Mouse (Mus musculus): Measurements from ENCODE around the gene Fam208a. TPM values are rescaled to one million over a fixed set of nuclear protein-coding genes. Genes with fewer than 3 reads are reported as not detected.

The Fam208a gene
- polyA plus RNA-seq, 1 experiment from 2014 or later, result 14.6 TPM

DNA sequence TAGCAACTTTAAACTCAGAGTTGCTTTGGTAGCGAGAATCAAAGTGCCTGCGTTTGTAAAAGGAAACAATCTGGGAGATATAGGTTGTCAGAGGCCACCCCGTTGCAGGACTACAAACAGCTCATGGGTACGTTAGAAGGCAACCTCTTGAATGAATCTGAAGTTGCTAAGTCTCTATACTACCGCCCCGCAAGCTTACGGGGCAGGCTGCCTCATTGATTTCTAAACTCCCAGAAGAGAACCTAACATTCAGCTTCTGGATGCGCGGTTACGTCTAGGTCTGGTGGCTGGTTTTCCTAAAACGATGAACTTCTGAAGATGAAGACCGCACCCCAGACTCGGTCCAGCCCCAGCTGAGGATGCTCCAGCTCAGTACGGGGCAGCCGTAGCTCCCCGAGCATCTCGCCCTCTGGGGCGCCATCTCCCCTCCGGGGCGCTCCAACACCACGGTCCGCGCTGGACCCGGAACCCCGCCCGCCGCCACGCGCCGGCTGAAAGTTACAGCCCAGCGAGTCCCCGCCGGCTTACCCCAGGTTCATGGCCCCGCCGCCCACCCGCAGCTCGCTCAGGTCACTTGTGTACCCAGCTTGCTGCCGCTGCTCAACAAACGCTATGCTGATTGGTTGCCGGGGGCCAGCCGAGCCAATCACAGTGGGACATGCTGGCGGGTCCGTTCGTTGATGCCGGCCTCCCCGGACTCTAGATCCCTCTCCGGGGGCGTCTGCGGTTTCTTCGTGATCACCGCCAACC lies 79.4 kb downstream of the Fam208a start, which contains the start of gene Ccdc66:
Ccdc66 (minus strand) TSS at position 567 of the 750 bp plus-strand sequence.
- H3K4me3 ChIP-seq (ENCODE audit: low read depth, low read length), result peak within 1 kb of the TSS; percentile 75
- peaks cover 4% of the 10 kb centered on the region; the same call in 1 of the 2 replicates for H3K36me3 ChIP-seq (ENCODE audit: insufficient read depth)
- peak within 1 kb of the TSS; percentile 71 for H3K9ac ChIP-seq
- DNase-seq (peak; percentile 98), ATAC-seq (ENCODE audit: insufficient read depth) (peak; percentile 98)
- TF ChIP-seq CTCF (IDR thresholded peaks at IDR 0.05; ENCODE audit: low read depth), result no peak
- H3K4me1 ChIP-seq (ENCODE audit: insufficient read depth), result no peaks in the 10 kb centered on the region
- peak within 1 kb of the TSS; percentile 69 for H3K4me2 ChIP-seq
- H3K27ac ChIP-seq (ENCODE audit: low read depth), result peak within 1 kb of the TSS; percentile 66
- no peaks in the 10 kb centered on the region for H3K9me3 ChIP-seq (ENCODE audit: low read depth, low read length)
- no peaks in the 10 kb centered on the region for H3K27me3 ChIP-seq (ENCODE audit: insufficient read depth, low read length)
- under 1% methylated on average over 51 of the region's 51 CpGs for whole genome bisulfite sequencing

DNA sequence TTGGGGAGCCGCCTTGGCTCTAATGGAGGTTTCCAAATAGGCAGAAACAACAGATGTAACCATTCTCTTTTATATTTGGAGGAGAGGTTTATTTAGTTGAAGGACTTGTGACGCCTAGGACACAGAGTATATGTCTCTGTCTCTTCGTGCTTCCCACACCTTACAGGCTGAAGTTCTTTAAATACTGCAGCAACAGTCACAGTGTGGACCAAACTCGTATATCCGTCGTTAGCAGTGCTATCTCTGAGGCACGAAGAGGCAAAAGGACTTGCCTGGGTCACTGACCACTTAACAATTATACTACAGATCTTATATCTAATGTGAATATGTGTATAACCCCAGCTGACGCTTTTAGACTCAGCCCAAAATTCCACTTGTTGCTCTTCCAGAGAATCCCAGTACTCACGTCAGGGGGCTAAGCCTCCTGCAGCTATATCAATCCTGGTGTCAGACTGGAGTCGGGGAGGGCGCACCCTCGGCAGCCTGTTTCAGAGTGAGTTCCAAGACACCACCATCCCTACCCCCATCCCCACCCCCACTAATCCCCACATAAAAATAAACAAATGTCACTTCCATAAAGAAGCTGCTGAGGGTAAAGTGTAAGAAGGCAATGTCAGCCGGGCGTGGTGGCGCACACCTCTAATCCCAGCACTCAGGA lies 80.1 kb downstream of the Fam208a start:
- ATAC-seq (ENCODE audit: insufficient read depth) (peak; percentile 67), DNase-seq (no peak)
- H3K27ac ChIP-seq (ENCODE audit: low read depth), result peak overlapping the region; percentile 66
- H3K36me3 ChIP-seq (ENCODE audit: insufficient read depth), result peaks cover 4% of the 10 kb centered on the region; the same call in 1 of the 2 replicates
- 12% methylated on average over 15 of the region's 15 CpGs for WGBS
- peak overlapping the region; percentile 71 for H3K9ac ChIP-seq
- H3K27me3 ChIP-seq (ENCODE audit: insufficient read depth, low read length), result no peaks in the 10 kb centered on the region
- H3K9me3 ChIP-seq (ENCODE audit: low read depth, low read length), result no peaks in the 10 kb centered on the region
- peak overlapping the region; percentile 75 for H3K4me3 ChIP-seq (ENCODE audit: low read depth, low read length)
- H3K4me1 ChIP-seq (ENCODE audit: insufficient read depth), result no peaks in the 10 kb centered on the region
- TF ChIP-seq CTCF (IDR thresholded peaks at IDR 0.05; ENCODE audit: low read depth), result no peak
- H3K4me2 ChIP-seq, result peak overlapping the region; percentile 69

- no peak for TF ChIP-seq CTCF (IDR thresholded peaks at IDR 0.05; ENCODE audit: low read depth)
- no peaks in the 10 kb centered on the region for H3K9me3 ChIP-seq (ENCODE audit: low read depth, low read length)
- H3K36me3 ChIP-seq (ENCODE audit: insufficient read depth), result no peaks in the 10 kb centered on the region
- DNase-seq (no peak), ATAC-seq (ENCODE audit: insufficient read depth) (no peak)
- no peak overlapping the region for H3K27ac ChIP-seq (ENCODE audit: low read depth)
- no peak overlapping the region for H3K4me2 ChIP-seq
- no peaks in the 10 kb centered on the region for H3K27me3 ChIP-seq (ENCODE audit: insufficient read depth, low read length)
- no peak overlapping the region for H3K9ac ChIP-seq
- H3K4me3 ChIP-seq (ENCODE audit: low read depth, low read length), result no peak overlapping the region
- H3K4me1 ChIP-seq (ENCODE audit: insufficient read depth), result no peaks in the 10 kb centered on the region
These were observed 95.9 kb downstream of the Fam208a start for GRCm38 (mm10) chr14:27524541-27524940.

Small RNA genes within 50 kb of the gene (microRNA-seq; reads per million reads assigned to microRNA genes)
- not detected for gene Gm23633 (ENCODE audit: borderline number of aligned reads)

Other genes with a start within 250 kb of the Fam208a start
- gene Ccdc66, start 79.6 kb downstream of the Fam208a start, polyA plus RNA-seq (2014; fragmentation: Nextera tagmentation; extraction: Ambion mirVana), result 10.5 and 11.6 TPM in 2 replicates
- 2.1 and 2.6 TPM in 2 replicates for gene Erc2, start 193.6 kb downstream of the Fam208a start, polyA plus RNA-seq (2014; fragmentation: Nextera tagmentation; extraction: Ambion mirVana)

All from lung, embryonic 14.5 days (tissue).